Mouse (Mus musculus): Measurements from ENCODE around the gene Zbtb37. TPM values are rescaled to one million over a fixed set of nuclear protein-coding genes. Genes with fewer than 3 reads are reported as not detected.

Gene Zbtb37
- polyA plus RNA-seq, 1 experiment from 2014 or later: 15.1 TPM

DNA sequence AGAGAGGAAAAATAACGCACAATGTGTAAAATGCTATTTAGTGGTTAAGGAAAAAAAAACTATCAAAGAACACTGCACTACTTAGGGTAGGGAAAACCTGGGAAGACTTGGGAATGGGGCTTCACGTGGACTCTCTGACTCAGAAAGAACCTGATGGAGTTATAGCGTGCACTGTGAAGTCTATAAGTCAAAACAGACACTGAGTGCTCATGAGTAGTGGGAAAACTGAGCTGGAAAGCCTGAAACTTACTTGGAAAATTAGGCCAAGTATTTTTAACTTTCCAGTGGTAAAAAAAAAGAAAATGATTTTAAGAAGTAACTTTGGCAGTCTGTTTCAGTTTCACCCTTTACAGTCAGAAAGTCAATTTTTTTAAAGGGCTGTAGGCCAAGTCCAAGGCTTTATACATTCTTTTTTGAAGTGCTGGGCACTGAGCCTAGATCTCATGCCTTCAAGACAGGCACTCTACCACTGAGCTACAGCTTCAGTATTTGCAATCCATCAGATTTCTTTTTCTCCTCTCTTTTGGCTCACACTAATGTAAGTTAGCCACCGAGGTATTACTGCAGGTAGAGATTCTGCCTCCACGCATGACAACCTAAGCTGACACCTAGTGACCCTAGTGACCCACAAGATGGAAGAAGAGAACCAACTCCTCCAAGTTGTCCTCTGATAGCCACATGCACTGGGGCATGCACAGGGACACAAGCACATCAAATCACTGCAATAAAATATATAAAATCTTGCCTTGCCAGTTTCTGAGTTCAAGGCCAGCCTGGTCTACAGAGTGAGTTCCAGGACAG is 9.0 kb downstream of the Zbtb37 start:
- Histone ChIP-seq H3K4me1 (replicated peaks; ENCODE audit: control insufficient read depth, insufficient read depth, low read length) (no peaks in the 10 kb centered on the region), H3K4me3 (ENCODE audit: low read depth, low read length) (no peak overlapping the region), H3K9ac (ENCODE audit: low read depth, low read length) (no peak overlapping the region), H3K4me2 (replicated peaks; ENCODE audit: low read depth, low read length) (no peak overlapping the region), H3K27ac (ENCODE audit: low read depth, low read length) (no peak overlapping the region), H3K27me3 (ENCODE audit: control insufficient read depth, insufficient read depth, low read length) (no peaks in the 10 kb centered on the region), H3K36me3 (ENCODE audit: control insufficient read depth, insufficient read depth, low read length) (no peaks in the 10 kb centered on the region), H3K9me3 (ENCODE audit: control insufficient read depth, low read length) (no peaks in the 10 kb centered on the region)
- ATAC-seq (ENCODE audit: low FRiP score) (no peak), DNase-seq (ENCODE audit: low spot score) (no peak)
- 91% methylated on average over 5 of the region's 5 CpGs for WGBS

DNA sequence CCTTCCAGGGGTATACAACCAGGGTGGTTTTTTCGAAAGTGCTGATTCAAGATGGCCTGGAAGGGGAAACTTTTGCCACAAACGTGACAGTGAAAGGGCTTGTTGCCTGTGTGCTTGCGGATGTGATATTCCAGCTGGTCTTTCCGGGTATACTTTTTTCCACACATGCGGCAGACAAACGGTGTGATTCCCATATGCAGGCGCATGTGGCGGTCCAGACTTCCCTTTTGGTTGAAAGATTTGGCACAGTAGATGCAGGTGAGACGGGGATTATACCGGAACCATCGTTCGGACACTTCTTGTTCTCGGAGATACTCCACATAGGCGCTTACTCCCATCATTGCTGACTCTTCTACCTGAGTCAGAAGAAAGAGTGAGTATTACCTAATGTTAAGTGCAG is 14.6 kb downstream of the Zbtb37 start:
- ATAC-seq (ENCODE audit: low FRiP score): no peak
- Histone ChIP-seq H3K27ac (ENCODE audit: low read depth, low read length) (no peak overlapping the region), H3K27me3 (ENCODE audit: control insufficient read depth, insufficient read depth, low read length) (no peaks in the 10 kb centered on the region), H3K4me1 (replicated peaks; ENCODE audit: control insufficient read depth, insufficient read depth, low read length) (no peaks in the 10 kb centered on the region), H3K9ac (ENCODE audit: low read depth, low read length) (no peak overlapping the region), H3K36me3 (ENCODE audit: control insufficient read depth, insufficient read depth, low read length) (0 out of 2 replicates have a peak, but pooled peaks cover 3% of the 10 kb centered on the region), H3K9me3 (ENCODE audit: control insufficient read depth, low read length) (no peaks in the 10 kb centered on the region), H3K4me3 (ENCODE audit: low read depth, low read length) (no peak overlapping the region), H3K4me2 (replicated peaks; ENCODE audit: low read depth, low read length) (no peak overlapping the region)
- 95% methylated on average over 14 of the region's 14 CpGs for WGBS
- no peak for DNase-seq (ENCODE audit: low spot score)

DNA sequence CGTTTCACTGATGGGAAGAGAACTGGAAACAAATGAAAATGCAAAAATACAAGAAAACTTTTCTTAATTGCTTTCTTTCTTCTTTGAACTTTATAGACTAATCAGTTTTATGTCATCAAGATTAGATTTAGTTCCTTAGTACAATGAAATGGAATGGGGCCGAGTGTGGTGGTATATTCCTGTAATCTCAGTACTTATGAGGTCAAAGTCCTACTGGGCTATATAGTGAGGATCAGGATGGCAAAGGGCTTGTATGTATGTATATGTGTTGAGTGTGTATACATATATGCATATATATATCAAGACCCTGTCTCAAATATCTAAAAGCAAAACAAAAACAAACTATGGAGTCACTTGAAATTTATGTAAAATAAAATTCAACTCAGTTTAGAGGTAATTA is 18.3 kb downstream of the Zbtb37 start:
- 0 out of 2 replicates have a peak, but pooled peaks cover 3% of the 10 kb centered on the region for H3K36me3 ChIP-seq (ENCODE audit: control insufficient read depth, insufficient read depth, low read length)
- no peak for ATAC-seq (ENCODE audit: low FRiP score)

DNA sequence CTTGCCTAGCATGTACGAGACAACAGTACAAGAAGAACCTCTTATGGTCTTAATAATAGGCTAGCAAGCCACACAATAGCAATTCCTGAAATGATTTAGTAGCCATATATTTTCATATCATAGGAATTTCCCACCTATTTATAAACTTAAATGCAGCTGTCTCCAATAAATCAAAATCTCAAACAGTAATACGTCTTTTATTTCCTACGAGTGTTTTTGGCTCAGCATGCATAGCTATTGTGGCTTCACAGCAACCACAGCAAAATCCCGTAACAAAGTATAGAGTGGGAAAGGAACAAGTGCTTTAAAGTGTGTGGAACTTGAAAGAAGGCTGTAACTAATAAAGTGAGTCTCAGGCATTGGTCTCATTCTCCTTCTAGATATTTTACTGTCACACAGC is 24.2 kb downstream of the Zbtb37 start:
- Histone ChIP-seq H3K4me2 (replicated peaks; ENCODE audit: low read depth, low read length) (no peak overlapping the region), H3K4me3 (ENCODE audit: low read depth, low read length) (no peak overlapping the region), H3K4me1 (replicated peaks; ENCODE audit: control insufficient read depth, insufficient read depth, low read length) (no peaks in the 10 kb centered on the region), H3K27ac (ENCODE audit: low read depth, low read length) (no peak overlapping the region), H3K9ac (ENCODE audit: low read depth, low read length) (no peak overlapping the region), H3K36me3 (ENCODE audit: control insufficient read depth, insufficient read depth, low read length) (no peaks in the 10 kb centered on the region), H3K27me3 (ENCODE audit: control insufficient read depth, insufficient read depth, low read length) (no peaks in the 10 kb centered on the region), H3K9me3 (ENCODE audit: control insufficient read depth, low read length) (no peaks in the 10 kb centered on the region)
- ATAC-seq (ENCODE audit: low FRiP score): no peak
- no peak for DNase-seq (ENCODE audit: low spot score)
- WGBS: 93% methylated on average over 4 of the region's 4 CpGs

More for the DNA sequence above, 18.3 kb downstream of the Zbtb37 start:
- H3K9me3 ChIP-seq (ENCODE audit: control insufficient read depth, low read length): no peaks in the 10 kb centered on the region
- H3K27ac ChIP-seq (ENCODE audit: low read depth, low read length): no peak overlapping the region
- no peak overlapping the region for H3K4me2 ChIP-seq (replicated peaks; ENCODE audit: low read depth, low read length)
- H3K4me3 ChIP-seq (ENCODE audit: low read depth, low read length): no peak overlapping the region
- H3K9ac ChIP-seq (ENCODE audit: low read depth, low read length): no peak overlapping the region
- WGBS: 93% methylated on average over 2 of the region's 2 CpGs
- H3K4me1 ChIP-seq (replicated peaks; ENCODE audit: control insufficient read depth, insufficient read depth, low read length): no peaks in the 10 kb centered on the region
- DNase-seq (ENCODE audit: low spot score): no peak
- no peaks in the 10 kb centered on the region for H3K27me3 ChIP-seq (ENCODE audit: control insufficient read depth, insufficient read depth, low read length)

DNA sequence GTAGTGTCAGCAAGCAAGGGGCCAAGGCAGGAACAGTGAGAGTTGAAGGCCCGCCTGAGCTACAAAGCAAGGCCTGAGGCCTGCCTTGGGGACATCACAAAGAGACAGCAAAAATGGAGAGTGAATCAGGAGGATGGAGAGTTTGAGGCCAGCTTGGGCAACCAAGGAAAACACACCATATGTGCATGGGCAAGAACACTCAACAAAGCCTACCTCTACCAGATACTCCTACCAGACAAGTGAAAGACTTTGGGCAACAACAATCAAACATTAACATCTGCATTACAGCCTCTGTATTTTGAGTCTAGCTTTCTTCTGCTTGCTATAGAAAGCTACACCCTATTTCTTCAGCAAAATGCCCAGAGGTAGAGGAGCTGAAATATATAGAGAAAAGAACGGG is 26.6 kb downstream of the Zbtb37 start:
- Histone ChIP-seq H3K27me3 (ENCODE audit: control insufficient read depth, insufficient read depth, low read length) (no peaks in the 10 kb centered on the region), H3K27ac (ENCODE audit: low read depth, low read length) (no peak overlapping the region), H3K4me2 (replicated peaks; ENCODE audit: low read depth, low read length) (no peak overlapping the region), H3K4me1 (replicated peaks; ENCODE audit: control insufficient read depth, insufficient read depth, low read length) (no peaks in the 10 kb centered on the region), H3K4me3 (ENCODE audit: low read depth, low read length) (no peak overlapping the region), H3K9ac (ENCODE audit: low read depth, low read length) (no peak overlapping the region), H3K9me3 (ENCODE audit: control insufficient read depth, low read length) (no peaks in the 10 kb centered on the region), H3K36me3 (ENCODE audit: control insufficient read depth, insufficient read depth, low read length) (no peaks in the 10 kb centered on the region)
- WGBS: 98% methylated on average over 2 of the region's 2 CpGs
- no peak for DNase-seq (ENCODE audit: low spot score)
- ATAC-seq (ENCODE audit: low FRiP score): no peak

DNA sequence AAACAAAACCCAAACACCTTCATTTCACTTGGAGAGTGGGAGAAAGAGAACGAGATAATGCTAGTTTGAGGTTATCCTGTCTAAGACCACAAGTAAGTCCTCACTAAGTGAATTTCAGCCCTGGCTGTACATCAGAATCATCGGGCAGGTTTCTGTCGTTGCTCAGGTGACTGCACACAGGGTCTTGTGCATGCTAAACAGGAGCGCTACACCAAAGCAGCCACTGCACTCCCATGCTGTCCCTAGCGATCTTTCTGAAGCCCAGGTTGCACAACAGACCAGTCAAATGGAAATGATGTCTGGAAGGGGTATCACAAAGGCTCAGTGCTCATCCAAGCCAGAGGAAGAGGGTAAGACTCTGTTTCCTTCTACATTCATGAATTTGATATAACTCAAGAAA is 28.2 kb downstream of the Zbtb37 start:
- Histone ChIP-seq H3K36me3 (ENCODE audit: control insufficient read depth, insufficient read depth, low read length) (no peaks in the 10 kb centered on the region), H3K27me3 (ENCODE audit: control insufficient read depth, insufficient read depth, low read length) (no peaks in the 10 kb centered on the region), H3K4me1 (replicated peaks; ENCODE audit: control insufficient read depth, insufficient read depth, low read length) (no peaks in the 10 kb centered on the region), H3K4me3 (ENCODE audit: low read depth, low read length) (no peak overlapping the region), H3K4me2 (replicated peaks; ENCODE audit: low read depth, low read length) (no peak overlapping the region), H3K9ac (ENCODE audit: low read depth, low read length) (no peak overlapping the region), H3K27ac (ENCODE audit: low read depth, low read length) (no peak overlapping the region), H3K9me3 (ENCODE audit: control insufficient read depth, low read length) (no peaks in the 10 kb centered on the region)
- 86% methylated on average over 5 of the region's 5 CpGs for WGBS
- DNase-seq (ENCODE audit: low spot score): no peak
- ATAC-seq (ENCODE audit: low FRiP score): no peak

DNA sequence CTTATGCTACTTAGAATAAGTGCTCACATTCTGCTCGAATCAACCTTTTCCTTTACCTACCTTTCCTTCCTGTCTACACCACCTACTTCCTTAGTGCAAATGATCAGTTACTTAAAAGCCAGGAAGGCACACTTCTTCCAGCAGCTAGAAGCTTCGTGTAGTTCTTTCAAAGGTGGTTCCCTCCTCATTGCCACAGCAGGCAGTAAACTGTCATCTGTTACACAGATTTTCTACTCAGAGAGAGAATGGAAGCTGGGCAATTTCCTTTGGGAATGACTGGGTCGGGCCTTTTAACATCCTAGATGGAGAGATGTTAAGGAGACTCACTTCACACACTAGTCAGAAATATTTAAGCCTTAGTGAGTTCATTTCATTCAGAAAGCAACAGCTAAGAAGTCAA is 29.1 kb downstream of the Zbtb37 start:
- H3K27me3 ChIP-seq (ENCODE audit: control insufficient read depth, insufficient read depth, low read length): no peaks in the 10 kb centered on the region
- no peak overlapping the region for H3K9ac ChIP-seq (ENCODE audit: low read depth, low read length)
- H3K36me3 ChIP-seq (ENCODE audit: control insufficient read depth, insufficient read depth, low read length): no peaks in the 10 kb centered on the region
- no peaks in the 10 kb centered on the region for H3K9me3 ChIP-seq (ENCODE audit: control insufficient read depth, low read length)
- H3K4me3 ChIP-seq (ENCODE audit: low read depth, low read length): no peak overlapping the region
- H3K27ac ChIP-seq (ENCODE audit: low read depth, low read length): no peak overlapping the region
- H3K4me1 ChIP-seq (replicated peaks; ENCODE audit: control insufficient read depth, insufficient read depth, low read length): no peaks in the 10 kb centered on the region
- ATAC-seq (ENCODE audit: low FRiP score) (no peak), DNase-seq (ENCODE audit: low spot score) (no peak)
- WGBS: 67% methylated on average over 3 of the region's 3 CpGs
- H3K4me2 ChIP-seq (replicated peaks; ENCODE audit: low read depth, low read length): no peak overlapping the region

DNA sequence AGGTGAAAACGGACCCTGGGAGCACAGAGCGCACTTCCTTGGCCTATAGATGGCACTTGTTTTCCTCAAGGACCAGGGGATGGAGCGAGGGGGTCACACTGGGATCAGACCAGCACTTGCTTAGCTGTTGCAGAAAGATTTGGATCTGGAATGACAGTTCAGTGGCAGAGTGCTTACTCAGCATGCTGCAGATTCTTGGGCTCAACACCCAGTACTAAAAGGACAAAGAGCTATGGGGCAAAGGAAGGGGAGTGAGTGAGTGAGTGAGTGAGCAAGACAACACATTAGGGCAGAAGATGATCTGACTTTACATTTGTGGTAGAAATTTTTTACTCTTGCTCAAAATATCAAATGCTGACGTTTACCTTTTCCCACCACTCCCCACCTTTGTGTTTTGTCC is 29.7 kb downstream of the Zbtb37 start:
- Histone ChIP-seq H3K4me1 (replicated peaks; ENCODE audit: control insufficient read depth, insufficient read depth, low read length) (no peaks in the 10 kb centered on the region), H3K4me3 (ENCODE audit: low read depth, low read length) (no peak overlapping the region), H3K9ac (ENCODE audit: low read depth, low read length) (no peak overlapping the region), H3K4me2 (replicated peaks; ENCODE audit: low read depth, low read length) (no peak overlapping the region), H3K27me3 (ENCODE audit: control insufficient read depth, insufficient read depth, low read length) (no peaks in the 10 kb centered on the region), H3K36me3 (ENCODE audit: control insufficient read depth, insufficient read depth, low read length) (no peaks in the 10 kb centered on the region), H3K9me3 (ENCODE audit: control insufficient read depth, low read length) (no peaks in the 10 kb centered on the region), H3K27ac (ENCODE audit: low read depth, low read length) (no peak overlapping the region)
- DNase-seq (ENCODE audit: low spot score) (no peak), ATAC-seq (ENCODE audit: low FRiP score) (no peak)
- WGBS: 76% methylated on average over 4 of the region's 4 CpGs

DNA sequence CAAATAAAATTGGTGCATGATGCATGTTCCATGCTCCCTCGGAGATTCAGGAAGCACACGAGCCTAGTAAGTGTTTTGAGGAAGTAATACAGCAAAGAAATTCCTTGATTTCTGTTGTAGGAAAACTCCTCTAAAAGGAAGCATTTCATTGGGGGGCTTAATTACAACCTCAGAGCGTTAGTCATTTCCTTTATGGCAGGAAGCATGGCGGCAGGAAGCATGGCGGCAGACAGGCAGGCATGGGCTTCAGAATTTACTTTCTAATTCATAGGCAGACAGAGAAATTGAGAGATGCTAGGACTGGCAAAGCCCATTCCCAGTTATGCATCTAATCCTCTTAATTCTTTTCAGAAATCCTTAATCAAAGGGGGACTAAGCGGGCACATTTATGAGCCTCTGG is 40.8 kb downstream of the Zbtb37 start:
- DNase-seq (ENCODE audit: low spot score) (no peak), ATAC-seq (ENCODE audit: low FRiP score) (no peak)
- H3K27ac ChIP-seq (ENCODE audit: low read depth, low read length): no peak overlapping the region
- H3K9ac ChIP-seq (ENCODE audit: low read depth, low read length): no peak overlapping the region
- H3K4me3 ChIP-seq (ENCODE audit: low read depth, low read length): no peak overlapping the region
- no peak overlapping the region for H3K4me2 ChIP-seq (replicated peaks; ENCODE audit: low read depth, low read length)
- H3K9me3 ChIP-seq (ENCODE audit: control insufficient read depth, low read length): no peaks in the 10 kb centered on the region
- H3K27me3 ChIP-seq (ENCODE audit: control insufficient read depth, insufficient read depth, low read length): no peaks in the 10 kb centered on the region
- H3K36me3 ChIP-seq (ENCODE audit: control insufficient read depth, insufficient read depth, low read length): no peaks in the 10 kb centered on the region
- H3K4me1 ChIP-seq (replicated peaks; ENCODE audit: control insufficient read depth, insufficient read depth, low read length): no peaks in the 10 kb centered on the region
- WGBS: 94% methylated on average over 6 of the region's 6 CpGs
